Mouse (Mus musculus) cerebellum, adult (tissue): ENCODE data around the gene Il17ra.

Source experiments
- ATAC-seq: cut with Nextera tagmentation; 2 replicates; pipeline ENCODE4 v1.9.2; 2017; ENCODE audit warnings: mild to moderate bottlenecking, moderate library complexity, mixed read lengths; ENCODE audit not compliant: insufficient number of reproducible peaks, low FRiP score, low TSS enrichment

The Il17ra gene

DNA sequence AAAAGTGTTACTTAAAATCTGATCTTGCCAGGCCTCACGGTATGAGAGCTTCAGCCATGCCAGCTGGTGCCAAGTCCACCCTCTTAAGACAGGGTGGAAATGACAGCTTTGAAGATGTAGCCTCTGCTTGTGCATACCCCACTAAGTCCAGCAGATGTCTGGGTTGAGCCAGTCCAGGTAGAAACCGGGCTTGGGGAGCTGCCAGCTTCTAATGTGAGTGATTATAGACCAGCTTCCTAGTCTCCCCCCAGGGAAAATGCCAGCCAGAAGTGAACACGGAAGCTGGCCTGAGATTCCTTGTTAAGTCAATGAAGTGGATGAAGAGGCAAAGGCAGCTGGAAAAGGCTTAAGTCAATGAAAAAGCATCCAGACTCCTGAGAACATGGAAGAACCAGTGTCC, 33.5 kb downstream of the Il17ra start:
- no peak for ATAC-seq

GRCm38 (mm10) chr6:120504051-120504450, 41.0 kb downstream of the Il17ra start:
- ATAC-seq, result no peak

GRCm38 (mm10) chr6:120505531-120505930, 42.5 kb downstream of the Il17ra start:
- no peak for ATAC-seq

DNA sequence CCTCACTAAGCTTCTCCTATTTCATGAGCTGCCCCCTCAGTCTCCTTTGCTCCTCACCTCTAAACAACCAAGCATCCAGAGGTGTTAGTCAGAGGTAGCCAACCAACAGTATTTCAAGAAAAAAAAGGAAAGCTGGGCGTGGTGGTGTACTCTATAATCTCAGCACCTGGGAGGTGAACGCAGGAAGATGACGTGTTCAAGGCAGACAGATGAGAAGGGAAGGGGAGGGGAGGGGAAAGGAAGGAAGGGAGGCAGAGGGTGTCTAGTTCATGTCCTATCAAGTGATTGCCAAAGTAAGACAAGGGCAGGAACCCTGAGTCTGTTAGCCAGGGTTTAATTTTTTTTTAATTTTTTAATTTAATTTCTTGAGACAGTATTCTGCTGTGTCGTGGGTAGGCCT, 45.6 kb downstream of the Il17ra start:
- no peak for ATAC-seq

GRCm38 (mm10) chr6:120509975-120510374, 46.9 kb downstream of the Il17ra start:
- ATAC-seq, result no peak

DNA sequence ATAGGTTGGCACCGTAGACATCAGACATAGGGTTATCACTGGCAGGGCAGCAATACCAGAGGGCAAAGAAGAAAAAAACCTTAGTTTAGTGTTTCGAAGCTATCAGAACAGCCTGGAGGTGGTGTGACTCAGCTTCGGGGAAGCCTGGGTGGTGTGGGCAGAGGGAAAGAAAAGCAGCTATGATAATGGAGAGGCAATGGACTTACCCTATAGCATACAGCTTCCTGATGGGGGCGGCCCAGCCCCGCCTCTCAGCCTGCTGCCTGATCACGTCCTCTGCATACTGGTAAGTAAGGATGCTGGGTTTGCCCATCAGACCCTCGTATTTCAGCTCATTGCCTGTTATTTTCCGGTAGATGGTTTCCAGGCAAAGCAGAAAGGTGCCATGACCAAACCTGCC, 47.4 kb downstream of the Il17ra start:
- no peak for ATAC-seq

GRCm38 (mm10) chr6:120511212-120511611, 48.2 kb downstream of the Il17ra start:
- ATAC-seq, result no peak

DNA sequence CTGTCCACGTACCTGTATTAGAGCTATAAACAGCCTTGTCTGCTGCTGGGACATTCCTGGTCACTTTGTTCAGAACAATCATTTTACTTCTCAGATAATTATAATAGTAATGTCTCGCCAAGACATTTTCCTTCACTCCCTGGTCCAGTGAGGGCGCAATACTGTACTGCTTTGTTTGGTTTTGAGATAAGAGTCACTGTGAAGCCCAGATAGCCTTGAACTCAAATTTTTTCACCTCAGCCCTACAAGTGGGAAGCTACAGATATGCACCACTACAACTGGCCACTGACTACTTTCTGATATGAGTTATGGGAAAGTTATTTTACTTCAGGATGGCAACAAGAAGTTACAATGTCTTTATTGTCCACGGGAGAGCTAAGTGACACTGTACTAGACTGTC, 53.4 kb downstream of the Il17ra start:
- no peak for ATAC-seq

DNA sequence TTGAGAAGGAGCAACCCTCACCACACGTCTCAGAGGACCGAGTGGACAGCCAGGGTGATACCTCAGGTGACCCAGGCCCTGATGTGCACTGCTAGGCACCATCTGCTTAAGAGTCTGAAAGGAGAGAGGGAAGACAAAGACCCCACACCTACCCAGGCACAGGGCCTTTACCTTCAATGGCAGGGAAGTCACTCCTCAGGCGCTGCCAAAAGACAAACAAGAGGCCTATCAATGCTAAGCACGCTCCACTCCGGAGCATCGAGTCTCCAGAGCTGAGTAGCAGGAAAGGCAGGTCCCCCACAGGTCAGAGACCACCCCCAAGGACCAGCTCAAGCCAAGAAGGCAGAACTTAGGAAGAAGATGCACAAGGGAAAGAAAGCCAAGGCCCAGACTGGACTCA, 53.8 kb downstream of the Il17ra start:
- ATAC-seq, result no peak

DNA sequence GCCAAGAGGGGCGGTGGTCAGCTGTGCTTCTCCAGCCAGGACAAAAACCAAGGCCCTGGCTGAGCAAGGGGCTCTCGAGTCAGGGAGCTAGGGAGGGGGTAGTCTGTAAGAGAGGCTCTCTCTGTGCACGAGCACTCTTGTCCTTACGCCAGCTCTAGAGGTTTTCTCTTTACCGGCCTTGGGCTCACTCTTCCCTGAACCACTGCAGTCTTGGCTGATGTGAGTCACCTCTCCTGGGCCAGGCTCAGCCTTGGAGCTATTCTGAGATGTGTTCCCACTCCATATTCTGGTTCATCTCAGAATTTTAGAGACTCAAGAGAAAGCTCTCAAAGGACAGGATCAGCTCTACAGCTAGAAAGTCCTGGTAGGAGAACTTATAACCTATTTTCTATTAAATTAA, 54.3 kb downstream of the Il17ra start:
- no peak for ATAC-seq

DNA sequence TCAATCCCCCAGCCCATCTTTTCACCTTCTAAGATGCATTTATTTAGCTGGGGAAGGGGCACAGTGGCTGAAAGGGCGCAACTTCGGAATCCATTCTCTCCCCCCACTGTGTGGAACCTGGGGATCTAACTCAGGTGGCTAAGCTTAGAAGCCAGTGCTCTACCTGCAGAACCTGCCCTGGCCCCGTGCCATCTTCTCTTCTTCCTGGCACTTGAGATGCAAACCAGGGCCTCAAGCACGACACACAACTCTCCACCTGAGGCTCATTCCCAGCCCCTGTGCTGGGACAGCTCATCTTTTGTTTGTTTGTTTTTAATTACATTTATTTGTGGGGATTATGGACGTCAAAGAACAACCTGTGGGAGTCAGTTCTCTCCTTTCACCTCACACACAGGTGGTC, 56.6 kb downstream of the Il17ra start:
- ATAC-seq, result no peak

- ATAC-seq, result no peak
Measured at GRCm38 (mm10) chr6:120524796-120525195, 61.7 kb downstream of the Il17ra start.

GRCm38 (mm10) chr6:120529123-120529522, 66.1 kb downstream of the Il17ra start:
- ATAC-seq, result no peak

GRCm38 (mm10) chr6:120531020-120531965, 68.2 kb downstream of the Il17ra start, which contains the start of gene Hdhd5:
Gene Hdhd5 (minus strand): TSS chr6:120531319.
- ATAC-seq, result peak; percentile 98

GRCm38 (mm10) chr6:120532594-120532993, 69.5 kb downstream of the Il17ra start:
- no peak for ATAC-seq

GRCm38 (mm10) chr6:120536337-120536736, 73.3 kb downstream of the Il17ra start:
- ATAC-seq, result no peak
